Mouse (Mus musculus): Measurements from ENCODE around the gene Kat2a.

Gene Kat2a

DNA sequence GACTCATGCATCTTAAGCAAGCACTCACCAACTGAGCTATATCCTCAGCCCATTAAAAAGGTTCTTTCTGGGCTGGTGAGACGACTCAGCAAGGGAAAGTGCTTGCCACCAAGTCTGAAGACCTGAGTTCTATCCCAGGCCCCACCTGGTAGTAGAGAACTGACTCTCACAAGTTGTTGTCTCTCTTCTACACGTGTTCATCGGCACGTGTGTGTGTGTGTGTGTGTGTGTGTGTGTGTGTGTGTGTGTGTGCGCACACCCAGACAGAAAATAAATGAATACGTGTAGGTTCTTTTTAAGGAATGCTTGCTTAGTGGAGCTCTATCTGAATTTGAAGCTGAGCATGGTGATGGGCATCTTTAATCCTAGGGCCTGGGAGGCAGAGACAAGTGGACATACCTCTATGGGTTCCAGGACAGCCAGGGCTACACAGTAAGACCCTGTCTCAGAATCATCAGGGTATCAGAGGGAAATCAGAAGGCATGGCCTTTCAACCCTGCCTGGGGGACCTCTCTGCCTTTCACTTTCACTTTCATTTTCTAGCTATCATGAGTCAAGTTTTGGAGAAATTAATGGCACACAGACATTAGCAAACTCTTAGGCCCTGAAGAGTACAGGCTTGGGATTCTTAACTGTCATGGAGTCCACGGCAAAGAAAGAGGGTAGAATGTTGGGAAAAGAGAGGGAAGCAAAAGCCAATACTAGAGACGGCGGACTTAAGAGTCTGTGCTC, 23.0 kb upstream of the Kat2a start:
- DNase-seq, result no peak

DNA sequence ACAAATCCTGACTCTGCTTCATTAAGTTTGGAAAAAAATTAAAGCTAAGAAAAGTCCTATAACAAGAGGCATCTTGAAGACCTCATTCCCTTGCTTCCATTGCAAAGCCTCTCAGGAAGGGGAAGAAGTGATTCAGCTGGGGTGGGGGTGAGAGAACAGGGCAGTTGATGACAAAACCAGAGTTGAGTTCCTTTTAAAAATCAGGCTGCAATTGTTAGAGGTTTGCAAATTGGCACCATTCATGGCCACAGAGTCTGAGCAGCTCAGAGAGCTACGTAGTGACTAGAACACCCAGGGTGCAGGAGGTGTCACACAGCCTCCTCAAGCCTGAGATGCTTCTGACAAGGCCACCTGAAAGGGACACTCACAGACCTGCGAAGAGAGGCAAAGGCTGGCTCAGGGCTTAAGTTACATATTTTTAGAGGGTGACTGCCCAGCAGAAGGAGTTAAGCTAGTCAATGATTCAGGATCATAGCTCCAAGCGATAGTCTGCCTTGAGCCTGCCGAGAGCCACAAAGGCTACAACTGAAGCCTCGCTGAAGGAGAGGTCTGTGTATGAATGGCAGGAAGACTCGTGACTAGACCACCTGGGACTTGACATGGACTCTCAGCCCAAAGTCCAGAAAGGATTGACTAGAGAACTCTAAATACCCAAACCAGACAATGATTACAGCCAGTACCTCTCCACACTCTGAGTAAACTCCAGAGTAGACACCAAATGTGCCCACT, 18.4 kb upstream of the Kat2a start:
- DNase-seq, result no peak

DNA sequence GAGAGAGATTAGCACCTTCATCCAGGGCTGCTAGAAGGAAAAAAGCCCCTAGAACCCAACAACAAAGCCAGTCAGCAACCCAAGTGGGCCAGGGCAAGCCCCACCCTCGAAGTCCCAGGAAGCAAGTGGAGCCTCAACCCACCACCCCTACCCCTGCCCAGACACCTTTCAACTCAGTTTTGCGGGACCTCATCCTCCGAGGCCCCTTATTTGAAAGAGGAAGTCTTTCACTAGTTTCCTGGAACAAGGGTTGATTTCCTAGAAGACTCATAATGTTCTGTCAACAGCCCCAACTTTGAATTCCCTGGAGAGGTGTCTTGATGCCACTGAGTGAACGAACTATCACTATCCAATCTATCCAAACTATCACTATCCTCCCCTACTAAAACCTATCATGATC, 17.7 kb upstream of the Kat2a start:
- DNase-seq, result no peak

DNA sequence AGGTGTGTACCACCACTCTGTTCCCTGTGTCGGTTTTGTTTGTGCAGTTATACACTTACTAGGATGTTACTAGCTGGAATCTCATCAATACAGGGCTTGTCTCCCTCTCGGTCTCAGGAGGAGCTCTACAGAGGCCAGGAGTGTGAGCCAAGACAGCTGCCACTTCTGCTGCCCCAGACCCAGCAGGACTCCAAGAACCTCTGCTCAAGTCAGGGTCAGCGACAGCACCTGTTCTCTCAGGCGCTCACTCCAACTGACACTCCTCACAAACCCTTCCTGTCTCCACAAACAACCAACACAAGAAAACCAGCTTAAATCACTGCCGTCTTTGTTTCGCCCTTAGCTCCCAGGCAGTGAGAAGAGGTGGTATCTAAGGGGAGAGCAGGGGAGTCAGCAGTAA, 16.3 kb upstream of the Kat2a start:
- DNase-seq, result no peak

DNA sequence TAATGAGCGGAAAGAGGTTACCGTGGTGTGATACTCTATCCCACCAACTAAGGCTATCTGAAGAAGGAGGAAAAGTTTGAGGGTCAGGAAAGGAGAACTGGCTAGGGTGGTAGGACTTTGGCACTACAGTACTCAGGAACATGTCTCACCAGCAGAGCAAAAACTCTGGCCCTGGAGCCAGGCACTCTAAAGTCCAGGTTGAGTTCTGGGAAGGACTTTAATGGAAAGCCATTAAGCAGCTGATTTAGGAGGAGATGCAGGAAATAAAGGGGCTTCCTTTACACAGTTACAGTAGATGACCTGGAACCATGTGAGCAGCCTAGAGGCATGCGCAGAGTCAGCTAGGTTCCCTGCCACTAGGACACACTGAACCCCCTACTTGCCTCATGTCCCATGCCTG, 14.9 kb upstream of the Kat2a start:
- no peak for DNase-seq

DNA sequence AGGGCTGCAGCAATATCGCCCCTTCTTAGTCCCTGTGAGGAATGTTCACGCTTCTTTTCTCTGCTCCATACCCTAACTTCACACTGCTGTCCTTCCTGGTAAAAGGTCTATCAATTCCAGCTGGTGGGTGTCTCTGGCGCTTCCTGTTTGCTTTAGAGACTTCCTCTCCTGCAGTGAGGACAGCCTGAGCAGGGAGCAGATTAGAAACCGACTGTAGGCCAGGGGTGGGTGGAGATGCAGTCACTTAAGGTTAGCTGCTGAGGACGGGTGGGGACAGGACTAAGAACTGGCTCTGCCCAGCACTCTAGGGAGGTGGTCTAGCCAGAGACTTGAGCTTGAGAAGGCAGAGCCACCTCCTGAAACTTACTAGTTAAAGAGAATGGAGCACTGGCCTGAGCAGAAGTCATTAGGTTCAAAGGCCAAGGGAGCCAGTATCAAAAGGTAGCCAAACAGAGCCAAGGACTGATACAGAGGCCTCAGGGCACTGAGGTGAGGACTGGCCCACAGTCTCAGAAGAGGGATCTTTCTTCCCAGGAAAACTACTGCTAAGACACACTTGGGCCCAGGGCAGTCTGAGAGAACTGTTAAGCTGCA, 12.8 kb upstream of the Kat2a start:
- no peak for DNase-seq

DNA sequence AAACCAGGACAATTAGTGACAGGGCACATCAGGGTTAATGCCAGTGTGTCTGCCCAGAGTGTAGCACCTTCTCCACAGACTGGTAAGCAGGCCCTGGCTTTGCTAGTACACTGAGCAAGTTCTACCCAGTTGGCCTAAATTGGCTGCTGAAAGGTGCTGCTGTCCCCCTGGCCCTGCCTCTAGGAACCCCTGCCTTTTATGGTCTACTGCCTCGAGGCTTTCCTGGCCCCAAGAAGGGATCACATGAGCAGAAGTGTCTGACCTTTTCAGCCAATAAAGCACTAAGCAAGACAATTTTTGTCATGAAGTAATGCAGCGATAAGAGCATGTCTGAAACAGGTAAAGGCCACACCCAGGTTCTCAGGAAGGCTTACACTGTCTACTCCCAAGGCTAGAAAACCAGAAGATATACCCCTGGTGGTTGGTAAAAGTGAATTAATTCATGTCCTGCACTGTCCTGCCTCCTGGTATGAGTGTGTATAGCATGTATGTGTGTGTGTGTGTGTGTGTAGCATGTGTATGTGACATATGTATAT, 10.3 kb upstream of the Kat2a start:
- DNase-seq, result no peak

DNA sequence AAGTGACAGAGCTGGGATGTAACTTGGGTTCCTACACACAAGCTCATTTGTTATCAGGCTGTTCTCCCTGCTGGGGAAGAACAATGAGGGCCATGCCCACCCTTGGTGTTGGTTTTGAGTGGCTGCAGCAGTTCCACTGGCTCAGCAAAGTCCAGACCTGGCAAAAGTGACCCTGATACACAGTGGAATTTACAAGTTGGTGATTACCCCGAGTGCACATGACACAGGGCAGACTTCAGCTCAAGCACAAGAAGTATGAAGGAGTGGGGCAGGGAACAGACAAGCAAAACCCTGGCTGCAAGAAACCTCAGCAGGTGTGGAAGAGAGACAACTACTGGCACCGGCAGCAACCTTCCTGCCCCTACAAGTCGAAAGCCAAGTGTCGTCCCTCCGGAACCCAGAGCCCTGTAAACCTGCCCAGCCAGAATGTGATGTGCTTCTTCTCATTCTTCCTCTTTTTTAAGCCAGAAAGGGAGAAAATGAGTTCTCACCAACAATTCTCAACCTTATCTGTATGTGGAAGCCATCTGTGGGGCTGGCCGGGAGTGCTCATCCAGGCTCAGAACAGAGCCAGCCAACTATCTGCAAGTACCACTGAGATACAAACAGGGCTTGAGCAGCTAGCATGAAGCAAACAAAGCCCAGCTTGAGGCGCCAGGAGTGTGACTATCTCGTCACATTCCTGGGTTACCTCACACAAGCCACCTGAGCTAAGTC, 9.7 kb upstream of the Kat2a start:
- no peak for DNase-seq

DNA sequence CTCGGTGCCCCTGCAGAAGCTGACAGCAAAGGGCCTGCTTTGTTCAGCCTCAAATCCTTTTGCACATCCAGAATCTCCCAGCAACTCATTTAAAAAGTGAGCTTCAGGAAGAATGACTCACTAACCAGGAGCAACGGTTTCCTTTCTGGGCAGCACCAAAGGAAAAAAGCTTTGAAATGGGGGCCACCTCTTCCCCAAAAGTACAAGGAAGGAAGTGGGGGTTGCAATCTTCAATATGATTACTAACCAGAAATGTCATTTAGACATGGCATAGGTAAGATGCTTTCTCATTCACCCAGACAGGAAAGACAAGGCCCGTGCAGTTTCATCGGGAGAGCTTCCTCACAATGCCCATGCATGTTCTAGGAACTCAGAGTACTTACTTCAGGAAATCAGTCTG, 9.0 kb upstream of the Kat2a start:
- DNase-seq, result no peak

DNA sequence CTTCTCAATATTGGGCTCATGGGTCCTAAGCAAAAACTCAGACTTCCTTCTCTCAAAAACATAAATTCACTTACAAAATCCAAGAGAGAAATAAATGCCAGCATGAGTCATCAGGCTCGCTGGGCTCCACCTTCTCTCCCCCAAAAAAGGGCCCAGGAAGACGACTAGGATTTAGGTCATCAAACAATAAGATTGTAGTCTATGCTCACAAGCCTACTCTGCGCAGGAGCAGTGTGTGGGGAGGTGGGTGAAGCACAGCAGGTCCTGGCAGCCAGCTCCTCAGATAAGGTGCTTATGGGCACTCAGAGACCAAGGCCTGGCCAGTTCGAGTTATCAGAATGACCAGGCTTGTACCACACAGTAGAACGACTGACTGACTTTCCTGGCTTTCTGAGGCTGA, 8.1 kb upstream of the Kat2a start:
- no peak for DNase-seq

DNA sequence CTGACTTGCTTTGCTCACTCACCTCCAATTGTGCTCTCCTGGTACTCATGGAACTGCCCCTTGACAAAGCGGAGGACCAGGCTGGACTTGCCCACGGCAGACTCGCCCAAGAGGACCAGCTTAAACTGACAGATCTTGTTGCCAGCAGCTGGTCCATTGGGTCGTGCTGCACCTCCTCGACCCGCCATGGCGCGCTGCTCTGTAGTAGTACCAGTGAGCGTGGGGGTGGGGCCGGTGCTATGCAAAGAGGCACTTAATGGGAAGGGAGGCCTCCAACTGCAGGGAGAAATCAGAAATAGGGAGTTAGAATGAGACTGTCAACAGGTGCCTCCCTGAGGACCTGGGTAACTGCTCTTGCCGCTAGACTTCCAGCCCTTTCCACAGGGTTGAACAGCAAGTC, 7.6 kb upstream of the Kat2a start:
- DNase-seq, result no peak

DNA sequence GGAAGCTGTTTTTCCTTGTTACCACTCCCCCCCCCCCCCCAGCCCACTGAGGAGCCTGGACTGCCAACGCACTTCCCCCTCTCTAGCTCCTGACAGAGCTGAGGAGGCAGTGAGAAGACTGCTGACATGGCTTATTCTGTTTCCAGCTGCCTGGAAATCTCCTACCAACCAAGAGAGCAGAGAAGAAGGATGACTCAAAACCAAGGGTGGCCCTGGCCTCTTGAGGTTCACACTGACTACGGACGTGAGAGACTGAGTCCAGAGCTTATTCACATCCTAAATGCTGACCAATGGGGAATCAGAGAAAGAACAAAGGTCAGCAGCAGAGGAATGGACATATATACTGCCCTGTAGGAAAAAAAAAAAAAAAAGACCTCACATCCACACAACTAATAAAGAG, 7.0 kb upstream of the Kat2a start:
- no peak for DNase-seq

DNA sequence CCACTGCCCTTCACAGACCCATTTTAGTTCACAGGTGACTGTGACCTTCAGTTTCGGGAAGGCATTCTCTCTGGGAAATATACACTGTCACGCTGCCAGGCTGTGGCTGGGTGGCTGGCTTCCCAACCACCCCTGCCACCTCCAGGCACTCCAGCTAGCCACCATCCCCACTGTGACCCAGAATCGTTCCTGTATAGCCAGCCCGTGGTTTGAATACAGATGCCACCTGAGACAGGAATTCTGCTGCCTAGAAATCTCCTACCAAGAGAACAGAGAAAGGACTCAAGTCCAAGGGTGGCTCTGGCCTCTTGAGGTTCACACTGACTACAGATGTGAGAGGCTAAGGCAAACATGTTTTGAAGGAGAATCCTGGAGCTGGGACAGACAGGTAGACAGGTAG, 6.6 kb upstream of the Kat2a start:
- DNase-seq, result no peak

DNA sequence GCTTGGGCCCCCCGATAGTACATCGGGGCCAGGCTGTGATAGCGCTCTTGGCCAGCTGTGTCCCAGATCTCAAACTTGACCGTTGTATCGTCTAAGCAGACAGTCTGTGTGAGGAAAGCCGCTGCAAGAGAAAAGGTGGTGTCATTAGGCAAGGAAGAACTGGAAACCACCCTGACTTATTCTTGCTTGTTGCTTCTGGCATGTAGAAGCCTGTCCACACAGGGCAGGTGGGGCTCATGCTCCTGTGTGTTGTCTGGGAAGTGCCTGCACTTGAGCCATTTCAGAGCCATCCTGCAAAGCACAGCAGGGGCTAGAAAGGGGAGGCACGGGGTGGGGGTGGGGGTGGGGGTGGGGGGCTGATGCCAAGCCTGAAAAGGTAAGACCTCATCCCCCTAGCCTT, 6.2 kb upstream of the Kat2a start:
- DNase-seq, result no peak

DNA sequence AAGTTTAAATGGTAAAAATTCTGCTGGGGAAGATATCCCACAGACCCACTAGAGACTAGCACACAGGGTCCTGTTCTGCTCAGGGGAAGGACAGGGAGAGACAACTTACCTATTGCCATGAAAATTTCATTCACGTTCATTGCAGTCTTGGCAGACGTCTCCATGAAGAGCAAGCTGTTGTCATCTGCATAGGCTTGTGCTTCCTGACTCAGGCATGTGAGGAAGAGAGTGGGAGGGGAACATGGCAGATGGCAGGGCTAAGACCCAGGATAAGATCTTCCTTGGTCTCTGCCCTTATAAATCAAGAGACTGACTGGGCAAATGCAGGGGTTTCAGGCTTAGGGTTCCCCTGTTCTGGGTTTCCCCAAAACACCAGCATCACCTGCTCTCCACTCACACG, 4.4 kb upstream of the Kat2a start:
- no peak for DNase-seq

DNA sequence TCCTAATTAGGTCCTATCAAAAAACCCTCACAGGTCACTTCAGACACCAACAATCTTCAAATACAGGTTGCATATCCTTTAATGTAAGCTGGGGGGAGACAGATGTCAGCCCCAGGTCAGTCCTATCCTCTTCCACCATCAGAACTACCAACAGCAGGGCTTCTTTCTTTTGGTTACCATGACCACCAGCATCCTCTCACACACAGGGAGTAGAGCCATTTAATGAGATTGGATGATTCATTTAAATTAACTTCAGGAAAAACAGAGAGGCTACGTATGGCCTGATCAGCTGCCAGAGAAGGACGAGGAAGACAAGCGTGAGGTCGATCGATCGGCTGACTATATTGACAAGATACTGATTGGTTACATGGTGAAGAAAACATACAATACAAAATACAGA, 2.7 kb upstream of the Kat2a start:
- DNase-seq, result no peak

DNA sequence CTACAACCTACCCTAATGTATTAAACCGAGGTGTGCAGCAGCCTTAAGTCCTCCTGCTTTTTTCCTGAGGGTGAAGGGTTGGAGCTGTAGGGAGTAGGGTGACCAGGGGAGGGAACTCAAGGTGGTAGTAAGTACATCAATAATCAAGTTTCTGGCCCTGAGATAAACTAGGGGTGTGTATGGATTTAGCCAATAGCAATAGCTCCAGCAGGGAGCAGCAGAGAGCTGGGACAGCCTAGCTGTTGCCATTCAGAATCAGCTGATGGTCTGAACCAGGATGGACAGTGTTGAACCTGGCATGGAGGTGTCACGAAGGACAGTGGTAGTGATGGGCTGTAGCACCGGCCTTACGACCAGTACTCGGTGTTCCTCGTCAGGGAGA, 2.3 kb upstream of the Kat2a start:
- peak; percentile 71 for DNase-seq

DNA sequence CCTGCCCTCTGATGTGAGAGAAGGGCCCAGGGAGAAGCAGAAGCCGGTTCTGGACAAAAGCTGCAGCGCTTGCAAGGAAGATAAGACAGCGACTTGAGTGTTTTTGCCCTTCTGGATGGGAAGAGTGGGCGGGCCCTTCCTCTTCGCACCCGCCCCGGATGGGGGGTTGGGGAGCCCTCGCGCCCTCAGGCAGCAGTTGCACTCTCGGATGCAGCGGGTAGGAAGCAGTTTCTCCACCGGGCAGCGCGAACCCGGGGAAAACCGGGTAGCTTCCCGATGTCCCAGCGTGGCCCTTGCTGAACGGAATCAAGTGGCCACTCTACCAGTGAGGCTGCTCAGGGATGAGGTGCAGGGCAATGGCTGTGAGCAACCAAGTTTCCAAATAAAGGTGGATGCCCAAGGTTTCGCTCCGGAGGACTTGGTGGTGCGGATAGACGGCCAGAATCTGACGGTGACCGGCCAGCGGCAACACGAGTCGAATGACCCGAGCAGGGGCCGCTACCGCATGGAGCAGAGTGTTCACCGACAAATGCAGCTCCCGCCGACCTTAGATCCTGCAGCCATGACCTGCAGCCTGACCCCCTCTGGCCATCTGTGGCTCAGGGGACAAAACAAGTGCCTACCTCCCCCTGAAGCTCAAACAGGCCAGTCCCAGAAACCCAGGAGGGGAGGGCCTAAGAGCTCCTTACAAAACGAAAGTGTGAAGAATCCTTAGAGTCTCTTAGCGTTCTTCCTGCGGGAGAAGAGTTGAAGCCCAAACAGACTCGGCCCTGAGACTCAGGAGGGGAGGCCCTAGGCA, 1.7 kb upstream of the Kat2a start, which contains the start of gene Hspb9:
Gene Hspb9, plus strand, starts transcription at position 116 of the 799 bp plus-strand sequence.
- peak; percentile 39 for DNase-seq

DNA sequence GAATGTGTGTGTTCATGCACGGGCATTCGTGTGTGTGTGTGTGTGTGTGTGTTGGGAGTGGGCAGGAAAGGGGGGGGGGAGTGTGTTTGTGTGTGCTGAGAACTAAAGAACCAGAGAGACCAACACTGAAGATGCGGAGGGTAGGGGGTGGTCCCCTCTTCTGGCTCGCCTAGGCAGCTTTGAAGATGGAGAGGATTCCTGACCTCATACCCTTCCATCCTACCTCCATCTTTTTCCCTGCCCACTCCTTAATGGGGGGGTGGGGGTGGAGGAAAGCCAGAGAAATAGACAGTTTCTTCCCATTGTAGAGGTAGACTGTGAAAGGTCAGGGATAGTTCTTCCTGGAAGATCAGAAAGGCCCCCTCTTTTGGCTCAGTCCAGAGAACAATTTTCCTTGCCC, 909 bp upstream of the Kat2a start:
- DNase-seq, result peak; percentile 46

DNA sequence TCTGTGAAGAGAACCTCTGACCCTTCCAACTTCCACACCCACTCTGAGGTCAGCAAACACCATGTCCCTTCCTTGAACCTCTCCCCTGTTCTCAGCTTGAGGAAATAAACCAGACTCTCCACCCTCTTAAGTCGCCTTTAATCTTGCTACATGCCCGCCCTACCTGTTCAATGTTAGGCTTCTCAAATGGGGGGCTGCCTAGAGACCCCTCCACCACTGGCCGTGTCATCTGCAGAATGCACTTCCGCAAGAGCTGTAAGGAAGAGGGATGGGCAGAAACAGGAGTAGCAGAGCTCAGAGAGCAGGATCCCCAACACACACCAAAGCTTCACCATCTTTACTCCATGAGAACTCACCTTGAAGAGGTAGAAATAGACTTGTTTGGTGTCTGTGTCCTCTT, 1.3 kb downstream of the Kat2a start:
- DNase-seq, result no peak

DNA sequence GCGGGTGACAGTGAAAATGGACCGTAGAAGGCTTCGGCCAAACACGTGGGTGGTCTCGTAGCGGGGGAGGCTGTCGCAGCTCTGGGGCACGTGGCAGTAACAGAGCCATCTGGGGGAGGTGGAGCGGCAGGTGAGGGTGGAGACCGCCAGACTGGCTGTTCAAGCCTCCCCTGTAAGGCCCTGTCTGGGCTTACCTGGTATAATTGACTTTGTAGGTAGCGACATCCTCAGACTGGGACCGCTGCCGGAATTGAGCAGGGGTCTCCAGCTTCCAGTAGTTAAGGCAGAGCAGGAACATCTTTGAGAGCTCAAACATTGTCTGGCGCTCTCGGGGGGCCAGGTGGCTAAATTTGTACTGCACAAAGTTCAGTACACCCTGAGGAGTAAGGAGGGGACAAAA, 1.7 kb downstream of the Kat2a start:
- DNase-seq, result peak; percentile 33

DNA sequence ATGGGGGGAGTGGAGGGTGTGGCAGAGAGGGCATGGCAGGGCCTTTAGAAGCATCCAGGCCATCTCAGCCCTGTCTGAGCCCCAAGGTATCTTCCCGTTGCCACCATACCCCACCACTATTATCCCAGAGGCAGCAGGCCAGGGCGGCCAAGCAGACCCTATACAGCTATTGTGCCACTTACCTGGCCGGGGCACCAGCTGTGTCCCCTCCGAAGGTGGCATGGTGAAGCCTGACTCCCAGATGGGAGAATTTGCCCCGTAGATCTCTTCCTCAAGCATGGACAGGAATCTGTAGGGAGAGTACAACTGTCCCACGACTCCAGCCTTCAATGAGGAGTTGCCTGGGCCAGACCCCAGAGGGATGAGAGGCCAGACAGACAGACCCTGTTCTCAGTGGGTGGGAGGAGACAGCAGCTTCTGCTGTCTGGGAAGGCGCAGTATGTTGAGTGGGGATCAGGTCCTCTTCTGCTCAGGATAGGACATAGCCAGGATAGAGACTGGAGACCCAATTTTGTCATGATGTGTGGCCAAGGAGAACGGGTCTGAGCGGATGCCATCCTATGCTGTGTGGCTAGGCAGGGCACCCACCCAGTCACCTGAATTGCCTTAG, 3.0 kb downstream of the Kat2a start:
- DNase-seq, result no peak
